Mouse (Mus musculus) adrenal gland, postnatal 25 days (tissue): Measurements from ENCODE around the gene Plekho2. TPM values are rescaled to one million over a fixed set of nuclear protein-coding genes. Genes with fewer than 3 reads are reported as not detected.

Experiments
- DNase-seq: peaks from one replicate; pipeline ENCODE4 v3.0.0; 2021; ENCODE audit warnings: mixed read lengths
- long read RNA-seq: library from polyadenylated mRNA; stranded (forward); transcript quantifications from one replicate; pipeline ENCODE4 v2.0.0, GENCODE M21; 2021
- total RNA-seq: library from RNA; stranded (reverse); gene quantifications from 2 replicates; pipeline ENCODE4 v1.2.3, GENCODE M21; 2021

The Plekho2 gene
- 58.2 and 64.5 TPM in 2 replicates for total RNA-seq
- long read RNA-seq, transcript Plekho2-201 (6 exons, 3,273 nt), result major isoform, 10 of 20 reads
- long read RNA-seq, partial matches to known transcripts, result 1 of 20 reads
- long read RNA-seq, other reads (novel, unspliced or antisense), result 9 of 20 reads

DNA sequence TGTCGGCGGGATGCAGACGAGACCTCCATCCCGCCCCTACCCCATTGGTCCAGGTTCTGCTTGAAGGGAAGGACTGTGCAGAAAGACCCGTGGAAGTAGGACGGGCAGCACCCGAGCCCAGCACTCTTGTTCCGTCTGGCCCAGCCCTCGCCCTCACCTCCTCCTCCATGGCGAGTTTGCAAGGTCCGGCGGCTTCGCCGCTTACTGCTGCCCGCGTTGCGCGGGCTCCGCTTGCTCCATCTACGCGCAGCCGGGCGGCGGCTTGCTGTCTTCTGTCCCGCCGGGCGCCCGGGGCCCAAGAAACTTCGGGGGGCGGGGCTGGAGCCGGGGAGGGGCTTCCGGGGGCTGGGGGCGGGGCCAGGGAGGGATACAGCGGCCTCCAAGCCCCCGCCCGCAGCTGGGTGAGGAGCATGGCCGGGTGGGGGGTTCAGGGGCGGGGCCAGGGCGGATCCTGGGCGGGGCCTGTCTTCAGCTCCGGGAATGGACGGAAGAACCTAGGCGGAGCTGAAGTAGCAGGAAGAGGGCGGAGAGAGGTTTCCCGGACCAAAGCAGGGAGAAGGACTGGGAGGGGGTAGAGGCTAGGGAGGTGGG, at the start of gene Plekho2:
TSS of gene Plekho2 (minus strand) at position 260 of the 591 bp plus-strand sequence.
- DNase-seq, result peak; percentile 95

DNA sequence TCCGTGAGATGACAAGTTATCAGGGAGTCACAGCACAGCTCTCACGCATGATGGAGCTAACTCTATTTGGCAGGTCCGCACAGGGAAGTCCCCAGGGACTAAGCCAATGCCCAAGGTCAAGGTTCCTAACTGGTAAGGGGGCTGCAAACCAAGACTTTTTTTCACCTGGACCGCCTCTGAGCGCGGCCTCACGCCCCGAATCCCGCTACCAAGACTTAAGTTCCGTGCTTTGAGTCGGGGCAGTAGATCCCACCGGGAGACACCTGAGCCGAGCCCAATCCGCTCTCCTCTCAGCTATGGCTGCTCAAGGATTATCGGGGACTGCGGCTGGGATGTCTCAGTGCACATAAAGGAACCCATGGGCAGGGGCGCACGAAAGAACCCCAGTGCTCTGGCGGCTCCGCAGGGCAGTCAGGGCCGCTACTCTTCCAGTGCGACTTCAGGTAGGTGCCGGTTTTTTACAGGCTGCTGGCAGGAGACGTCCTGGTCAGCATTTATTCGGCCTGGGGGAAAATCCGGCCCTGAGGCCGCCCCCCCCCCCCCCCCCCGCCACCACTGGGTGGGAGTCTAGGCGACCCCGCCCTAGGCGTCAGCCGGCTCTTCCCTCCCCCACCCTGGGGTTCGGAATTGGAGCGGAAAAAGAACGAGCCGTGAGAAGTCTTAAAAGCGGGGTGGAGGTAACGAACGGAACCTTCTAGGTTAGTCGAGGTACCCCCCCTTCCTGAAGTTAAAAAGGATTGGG, 49.4 kb upstream of the Plekho2 start, which contains the start of gene Rbpms2:
TSS of gene Rbpms2 (plus strand) at position 624 of the 742 bp plus-strand sequence.
- DNase-seq, result peak; percentile 53

DNA sequence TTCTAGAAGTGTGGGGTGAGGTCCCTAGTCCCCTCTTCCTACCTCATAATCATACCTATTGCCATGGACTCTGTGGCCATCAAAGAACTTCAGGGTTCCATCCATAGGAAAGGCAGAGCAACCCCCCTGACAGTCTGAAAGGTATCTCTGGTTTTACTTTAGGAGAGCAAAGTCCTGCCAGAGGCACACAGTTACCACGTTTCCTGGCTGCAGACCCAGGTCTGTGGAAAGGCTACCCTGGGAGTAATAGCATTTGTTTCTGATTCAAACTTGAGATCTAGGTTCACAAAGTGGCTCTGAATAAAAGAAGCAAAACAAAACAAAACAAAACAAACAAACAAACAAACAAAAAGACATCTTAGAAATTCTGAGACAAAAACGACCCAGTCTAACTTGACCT, 44.4 kb upstream of the Plekho2 start:
- no peak for DNase-seq

DNA sequence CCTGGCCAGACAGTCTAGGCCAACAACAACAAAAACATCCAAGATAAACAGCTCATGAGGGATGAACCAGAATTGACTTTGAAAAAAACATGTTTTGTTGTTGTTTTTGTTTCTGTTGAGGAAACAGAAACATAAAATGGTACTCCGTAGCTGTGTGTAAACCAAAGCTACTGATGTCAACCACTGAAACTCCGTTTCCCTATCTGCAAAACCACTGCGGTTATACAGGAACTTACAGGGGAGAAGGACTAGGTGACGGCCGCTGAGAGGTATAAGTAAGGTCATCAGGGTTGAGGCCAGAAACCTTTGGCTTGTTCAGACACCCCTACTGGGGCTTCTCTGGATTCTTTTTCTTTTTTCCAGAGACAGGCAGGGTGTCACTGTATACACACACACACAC, 43.0 kb upstream of the Plekho2 start:
- DNase-seq, result no peak

DNA sequence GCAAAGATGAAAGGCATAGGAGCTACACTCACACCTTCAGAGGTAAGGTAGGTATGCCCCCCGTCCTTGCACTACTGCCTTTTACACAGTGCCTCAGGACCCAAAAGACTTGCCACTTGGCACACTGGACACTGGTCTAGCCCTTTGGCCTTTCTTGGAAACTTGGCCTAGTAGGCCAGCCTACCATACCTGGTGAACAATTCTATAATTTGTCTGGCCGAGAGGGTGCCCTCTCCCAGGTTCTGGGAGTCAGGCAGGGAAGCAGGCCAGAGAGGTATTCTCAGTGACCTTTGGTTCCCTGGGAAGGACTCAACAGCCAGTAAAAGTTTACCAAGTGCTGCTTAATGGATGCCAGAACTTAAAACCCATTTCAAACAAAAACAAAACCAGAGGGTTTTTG, 41.8 kb upstream of the Plekho2 start:
- no peak for DNase-seq

DNA sequence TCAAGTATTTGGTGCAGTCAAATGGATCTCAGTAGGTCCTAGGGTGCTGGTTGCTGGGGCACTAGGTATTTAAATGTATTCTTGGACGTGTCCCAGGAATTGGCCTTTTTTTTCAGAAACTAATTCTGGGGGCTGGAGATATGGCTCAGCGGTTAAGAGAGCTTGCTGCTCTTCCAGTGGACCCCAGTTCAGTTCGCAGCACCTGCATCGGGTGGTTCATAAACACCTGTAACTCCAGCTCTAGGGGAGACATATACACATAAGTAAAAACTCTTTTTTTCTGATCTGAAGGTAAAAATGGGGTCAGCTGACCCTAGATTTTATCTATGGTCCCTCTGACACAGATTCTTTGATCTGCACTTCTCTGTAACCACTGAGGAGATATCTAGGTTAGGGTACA, 41.4 kb upstream of the Plekho2 start:
- no peak for DNase-seq

DNA sequence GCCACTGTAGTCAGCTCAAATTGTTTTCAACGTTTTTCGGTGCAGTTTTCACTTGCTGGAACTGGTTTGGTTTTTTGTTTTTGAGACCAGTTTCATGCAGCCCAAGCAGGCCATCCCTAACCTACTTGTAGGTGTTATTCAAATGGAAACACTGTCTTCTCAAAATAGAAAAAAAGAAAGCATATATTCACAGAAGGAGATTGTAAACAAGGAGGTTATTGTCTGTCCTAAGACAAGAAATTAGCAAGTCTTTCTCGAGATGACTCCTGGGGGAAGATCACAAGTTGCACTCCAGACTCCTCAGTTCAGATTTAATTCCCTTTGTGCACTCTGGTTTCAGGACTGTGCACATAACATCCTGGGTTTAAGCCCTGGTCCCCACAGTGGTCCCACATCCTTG, 39.5 kb upstream of the Plekho2 start:
- DNase-seq, result no peak

DNA sequence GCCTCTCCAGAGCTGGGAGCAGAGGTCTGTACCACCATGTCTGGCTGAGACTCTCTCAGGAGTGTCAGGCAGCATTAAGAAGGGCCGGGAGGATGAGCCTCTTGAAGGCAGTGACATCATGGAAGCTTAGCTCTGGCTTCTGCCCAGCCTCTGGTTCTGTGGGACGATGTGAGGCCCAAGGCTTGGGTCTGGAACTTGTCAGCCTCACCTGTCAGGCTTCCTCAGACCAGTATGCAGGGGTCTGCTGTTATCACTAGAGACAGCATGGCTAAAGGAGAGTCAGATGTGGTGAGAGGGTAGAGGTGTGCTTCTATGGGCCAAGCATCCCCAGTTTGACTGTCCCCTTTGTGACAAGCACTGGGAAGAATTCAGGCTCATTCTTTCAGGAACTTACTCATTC, 33.3 kb upstream of the Plekho2 start:
- DNase-seq, result no peak

DNA sequence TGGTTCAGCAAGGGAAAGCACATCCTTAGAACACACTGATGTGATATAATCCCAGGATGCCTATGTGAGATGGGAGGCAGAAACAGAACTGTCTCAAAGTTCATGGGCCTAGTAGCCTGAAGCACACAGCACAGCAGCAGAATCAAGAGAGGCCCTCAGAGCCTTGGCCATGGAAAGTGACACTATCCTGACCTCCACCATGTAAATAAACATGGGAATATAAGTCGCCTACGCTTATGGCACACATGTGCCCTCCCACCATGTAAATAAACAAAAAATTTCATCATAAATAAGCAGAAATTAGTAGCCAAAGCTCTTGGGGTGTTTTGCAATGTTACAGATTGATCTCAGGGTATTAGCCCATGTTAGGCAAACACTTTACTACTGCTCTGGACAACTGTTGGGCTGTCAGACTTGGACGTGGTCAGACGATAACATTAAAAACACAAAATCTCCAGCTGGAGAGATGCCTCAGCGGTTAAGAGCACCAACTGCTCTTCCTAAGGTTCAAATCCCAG, 32.2 kb upstream of the Plekho2 start:
- DNase-seq, result no peak

DNA sequence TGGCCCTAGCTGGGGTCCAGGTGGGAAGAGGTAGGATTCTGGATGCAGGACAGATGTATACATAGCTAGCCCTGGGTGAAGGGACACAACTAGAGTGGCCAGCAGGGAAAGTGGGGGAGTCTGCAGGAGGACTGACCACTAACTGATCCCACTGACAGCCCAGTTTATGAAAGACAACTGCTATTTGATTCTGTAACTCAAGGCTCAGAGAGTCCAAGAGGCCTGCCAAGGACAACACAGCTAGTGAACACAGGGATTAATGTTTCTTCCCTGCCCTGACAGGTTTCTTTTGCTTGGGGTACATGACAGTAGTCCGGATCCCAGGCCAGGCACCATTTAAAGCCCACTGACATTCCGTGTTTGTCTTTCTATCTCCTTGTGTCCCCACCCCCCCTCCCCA, 27.3 kb upstream of the Plekho2 start:
- no peak for DNase-seq

DNA sequence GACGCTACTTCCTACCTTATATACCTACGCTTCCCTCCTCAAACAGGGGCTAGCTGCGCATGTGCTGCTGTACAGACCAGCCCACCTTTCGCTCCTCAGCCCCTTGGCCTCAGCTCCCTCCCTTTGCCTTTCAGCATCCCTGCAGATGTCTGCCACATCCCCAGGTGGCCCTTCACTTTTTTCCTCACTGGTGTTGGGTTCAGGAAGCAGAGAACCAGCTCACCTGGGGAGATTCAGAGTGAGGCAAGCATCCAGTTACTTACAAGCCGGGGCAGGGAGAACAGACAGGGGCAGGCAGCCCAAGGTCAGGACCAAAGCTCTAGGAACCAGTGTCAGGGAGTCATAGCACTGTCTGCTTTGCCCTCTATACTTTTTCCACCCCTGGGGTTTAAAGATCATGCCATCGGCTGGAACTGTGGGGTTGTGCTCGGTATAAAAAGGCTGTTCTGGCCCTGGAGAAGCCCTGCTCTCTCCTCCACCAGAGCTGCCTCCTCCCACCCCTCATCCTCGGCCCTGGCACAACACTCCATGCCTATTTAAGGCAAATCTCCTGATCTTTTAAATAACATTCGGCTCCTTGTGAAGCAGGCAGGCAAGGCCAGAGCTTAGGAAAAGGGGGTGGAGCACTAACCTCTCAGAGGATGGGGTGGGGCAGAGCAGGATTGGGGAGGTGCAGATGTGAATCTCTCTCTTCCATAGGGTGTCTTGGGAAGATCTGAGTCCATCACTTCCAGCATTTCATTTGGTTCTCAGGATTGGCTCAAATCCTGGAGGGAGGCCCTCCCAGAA, 26.7 kb upstream of the Plekho2 start:
- DNase-seq, result no peak

DNA sequence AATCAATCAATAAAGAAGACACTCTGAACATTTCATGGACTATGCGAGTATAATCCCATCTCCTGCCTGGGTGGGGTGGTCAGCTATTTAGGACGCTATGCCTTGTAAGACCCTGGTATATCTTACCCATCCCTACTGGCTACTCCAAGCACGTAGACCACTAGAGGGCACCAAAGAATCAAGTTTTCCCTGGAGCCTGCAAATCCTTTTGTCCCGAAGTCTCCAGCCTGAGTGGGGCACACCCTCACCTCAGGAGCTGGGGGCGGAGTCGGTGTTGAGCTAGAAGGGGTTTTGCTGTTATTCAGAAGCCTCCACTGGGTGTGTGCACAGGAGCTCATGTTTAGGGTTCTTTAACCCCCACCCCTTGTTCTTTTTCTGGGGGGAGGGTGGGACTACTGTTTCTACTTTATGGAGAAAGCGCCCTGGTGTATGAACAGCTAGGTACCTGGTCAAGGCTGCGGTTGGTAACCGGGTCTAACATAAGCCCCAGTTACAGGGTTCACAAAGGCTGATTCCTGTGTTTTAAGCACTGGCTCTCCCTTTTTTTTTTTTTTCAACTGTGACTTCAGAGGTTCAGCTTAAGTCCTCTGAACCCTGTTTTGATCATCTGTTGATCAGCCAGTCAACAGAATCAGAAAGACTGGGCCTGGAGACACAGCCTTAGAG, 25.8 kb upstream of the Plekho2 start:
- DNase-seq, result peak; percentile 60

DNA sequence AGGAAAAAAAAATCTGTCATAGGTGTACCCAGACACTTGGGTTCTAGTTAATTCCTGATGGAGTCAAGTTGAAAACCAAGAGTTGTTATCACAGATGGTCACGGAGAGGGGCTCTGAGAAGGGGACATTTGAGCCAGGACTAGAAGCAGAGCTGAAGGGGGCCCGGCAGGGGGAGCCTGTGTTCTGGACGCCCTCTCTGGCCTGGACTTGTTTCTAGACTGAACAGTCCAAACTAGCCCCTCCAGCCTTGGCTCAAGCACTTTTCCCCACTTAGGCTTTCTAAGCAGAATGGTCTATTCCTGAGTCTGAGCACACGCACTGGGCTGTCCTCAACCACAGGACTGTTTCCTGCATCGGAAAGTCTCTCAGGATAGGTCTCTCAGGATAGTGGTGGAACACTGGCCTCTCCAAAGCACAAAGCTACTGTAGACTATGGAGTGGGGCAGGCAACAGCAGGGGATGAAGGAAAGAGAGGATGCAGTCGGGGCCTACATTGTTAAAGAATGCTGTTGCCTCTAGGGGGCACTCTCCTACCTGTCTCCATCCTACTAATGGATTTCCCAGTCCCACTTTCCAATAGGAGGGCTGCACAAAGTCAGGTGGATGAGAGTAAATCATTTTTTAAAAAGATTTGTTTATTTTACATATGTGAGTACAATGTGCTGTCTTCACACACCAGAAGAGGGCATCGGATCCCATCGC, 23.7 kb upstream of the Plekho2 start:
- DNase-seq, result no peak

DNA sequence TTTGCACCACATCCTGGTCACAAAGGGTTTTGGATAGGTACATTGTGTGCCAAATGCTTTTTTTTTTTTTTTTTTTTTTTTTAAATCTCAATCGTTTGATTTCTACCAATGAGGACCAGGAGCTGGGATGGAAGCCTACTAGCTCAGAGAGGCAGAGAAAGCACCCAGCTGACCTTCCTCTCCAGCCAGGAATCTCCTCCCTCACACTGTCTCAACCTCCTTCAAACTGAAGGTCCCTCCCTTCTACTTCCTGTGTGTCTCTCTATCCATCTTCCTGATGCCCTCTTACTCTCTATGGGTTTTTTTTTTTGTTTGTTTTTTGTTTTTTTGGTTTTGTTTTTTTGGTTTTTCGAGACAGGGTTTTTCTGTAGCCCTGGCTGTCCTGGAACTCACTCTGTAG, 21.1 kb upstream of the Plekho2 start:
- DNase-seq, result no peak

DNA sequence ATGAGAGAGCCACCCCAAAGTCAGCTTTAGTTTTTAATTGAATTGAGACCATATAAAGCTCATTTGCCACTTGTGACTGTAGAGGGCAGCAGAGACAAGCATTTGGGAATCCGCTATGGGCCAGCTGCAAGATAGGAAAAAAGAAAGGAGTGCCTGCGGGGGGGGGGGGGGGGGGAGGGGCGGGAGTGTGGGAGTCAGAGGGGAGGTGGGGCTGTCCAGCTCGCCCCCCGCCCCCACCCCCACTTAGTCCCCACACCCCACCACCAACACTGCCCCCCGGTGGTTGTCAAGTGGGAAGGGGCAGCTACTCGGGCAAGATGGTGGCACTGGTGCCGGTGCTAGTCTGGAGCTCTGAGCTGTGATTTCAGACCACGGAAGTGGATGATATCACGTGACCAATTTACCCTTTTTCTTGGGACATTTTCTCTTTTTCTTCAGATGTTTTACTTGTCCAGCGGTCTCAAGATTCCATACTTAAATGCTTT, 19.0 kb upstream of the Plekho2 start:
- DNase-seq, result peak; percentile 38

DNA sequence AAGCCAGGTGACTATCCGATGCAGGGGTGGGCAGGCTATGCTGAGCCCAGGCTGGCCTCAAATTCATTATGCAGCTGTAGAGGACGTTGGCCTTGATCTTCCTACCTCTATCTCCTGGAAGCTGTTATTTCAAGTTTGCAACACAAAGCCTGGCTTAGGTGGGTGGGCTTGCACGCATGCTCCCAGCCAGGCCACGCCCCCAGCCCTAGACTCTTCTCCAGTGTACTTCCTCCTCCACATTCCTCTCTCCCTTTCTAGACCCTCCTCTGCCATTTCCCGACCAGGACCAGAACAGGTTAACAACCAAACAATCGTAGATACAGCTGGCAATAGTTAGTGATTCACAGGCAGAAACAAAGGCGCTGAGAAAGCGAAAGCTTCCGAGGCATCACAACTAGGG, 13.8 kb upstream of the Plekho2 start:
- DNase-seq, result no peak

DNA sequence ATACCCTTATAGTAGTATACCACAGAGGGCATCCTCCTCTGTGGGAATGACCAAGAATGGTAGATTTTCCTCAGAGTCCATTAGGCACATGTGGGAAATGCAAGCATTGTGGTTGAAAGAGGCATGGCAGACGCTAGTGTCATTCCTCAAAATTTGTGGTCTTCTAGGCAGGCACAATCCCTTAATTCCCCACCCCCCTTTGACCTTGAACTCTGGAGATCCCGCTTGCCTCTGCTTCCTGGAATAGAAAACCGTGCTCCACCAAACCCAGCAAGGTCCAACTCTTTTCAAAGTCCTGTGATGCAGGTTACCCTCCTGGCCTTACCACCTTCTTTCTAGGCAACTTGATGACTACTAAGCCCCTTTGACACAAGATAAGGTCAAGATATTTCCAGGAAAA, 12.9 kb upstream of the Plekho2 start:
- no peak for DNase-seq

DNA sequence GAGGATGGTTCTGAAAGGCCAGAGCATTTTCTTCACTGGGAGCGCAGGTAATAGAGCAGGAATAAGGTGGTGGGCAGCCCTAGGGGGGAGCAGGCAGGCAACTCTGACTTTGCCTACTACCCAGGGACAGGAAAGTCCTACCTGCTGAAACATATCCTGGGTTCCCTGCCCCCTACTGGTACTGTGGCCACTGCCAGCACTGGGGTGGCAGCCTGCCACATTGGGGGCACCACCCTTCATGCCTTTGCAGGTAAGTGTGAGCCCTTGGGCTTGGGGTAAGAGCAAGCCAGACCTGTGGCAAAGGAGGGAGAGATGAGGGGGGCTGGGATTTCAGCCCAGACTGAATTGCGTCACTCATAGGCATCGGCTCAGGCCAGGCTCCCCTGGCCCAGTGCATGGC, 9.3 kb upstream of the Plekho2 start:
- no peak for DNase-seq

DNA sequence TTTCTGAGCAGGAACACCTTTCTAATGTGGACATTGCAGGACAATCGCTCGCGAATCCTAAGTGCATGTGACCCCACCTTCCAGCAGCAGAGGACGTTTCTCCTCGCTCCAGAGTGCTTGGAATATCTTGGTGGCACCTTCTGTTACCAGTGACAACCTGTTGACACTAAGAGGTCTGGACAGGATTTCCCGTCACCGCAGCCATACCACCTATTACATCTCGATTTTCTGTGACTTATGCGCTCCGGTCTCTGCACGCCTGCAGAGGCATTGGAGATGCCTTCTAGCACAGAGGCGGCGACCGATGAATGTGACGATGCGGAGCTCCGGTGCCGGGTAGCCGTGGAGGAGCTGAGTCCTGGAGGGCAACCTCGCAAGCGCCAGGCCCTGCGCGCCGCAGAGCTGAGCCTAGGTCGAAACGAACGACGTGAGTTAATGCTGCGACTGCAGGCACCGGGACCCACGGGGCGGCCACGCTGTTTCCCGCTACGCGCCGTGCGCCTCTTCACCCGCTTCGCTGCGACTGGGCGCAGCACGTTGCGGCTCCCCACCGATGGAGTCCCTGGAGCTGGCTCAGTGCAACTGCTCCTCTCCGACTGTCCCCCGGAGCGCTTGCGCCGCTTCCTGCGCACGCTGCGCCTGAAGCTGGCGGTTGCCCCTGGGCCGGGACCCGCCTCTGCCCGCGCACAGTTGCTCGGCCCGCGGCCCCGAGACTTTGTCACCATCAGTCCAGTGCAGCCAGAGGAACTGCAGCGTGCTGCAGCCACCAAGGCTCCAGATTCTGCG, 7.9 kb upstream of the Plekho2 start:
- peak; percentile 42 for DNase-seq

DNA sequence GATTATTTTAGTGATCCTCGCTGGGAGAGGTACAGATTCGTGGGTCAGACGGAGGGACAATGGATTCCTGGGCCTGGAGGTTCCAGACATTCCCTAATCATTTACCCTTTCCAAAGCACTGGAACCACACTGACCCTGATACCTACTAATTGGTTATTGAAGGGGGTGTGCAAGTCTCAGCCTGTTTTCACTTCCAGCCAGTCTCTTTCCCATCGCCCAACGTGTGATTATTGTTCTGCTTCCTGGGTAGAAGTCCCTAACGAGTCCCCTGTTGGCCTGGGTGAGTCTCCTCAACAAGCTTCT, 7.4 kb upstream of the Plekho2 start:
- DNase-seq, result no peak
